Mouse (Mus musculus) embryo, embryonic 9.5 days (tissue): ENCODE data around the gene Jund.

Source experiments
- DNase-seq: peaks from one replicate; pipeline ENCODE4 v3.0.0-alpha.2; 2017; ENCODE audit errors: extremely low spot score

Jund gene

DNA sequence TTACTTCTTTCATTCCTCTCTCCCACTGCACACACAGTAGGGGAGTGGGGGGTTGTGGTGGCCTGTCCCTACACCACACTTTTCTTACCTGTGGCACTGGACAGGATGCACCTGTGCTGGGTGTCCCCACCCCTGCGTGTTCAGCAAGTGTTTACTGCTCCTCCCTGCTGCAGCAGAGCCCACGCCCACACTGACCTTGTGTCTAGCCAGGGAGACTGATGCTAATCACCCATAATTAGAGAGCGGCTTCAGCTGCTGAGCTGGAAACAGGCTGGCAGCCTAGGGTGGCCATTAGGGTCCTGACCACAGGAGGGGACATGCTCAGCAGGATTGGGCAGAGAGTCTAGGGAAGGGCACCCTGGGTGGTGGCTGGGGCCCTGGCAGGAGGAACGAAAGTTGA lies 24.0 kb upstream of the Jund start:
- no peak for DNase-seq

DNA sequence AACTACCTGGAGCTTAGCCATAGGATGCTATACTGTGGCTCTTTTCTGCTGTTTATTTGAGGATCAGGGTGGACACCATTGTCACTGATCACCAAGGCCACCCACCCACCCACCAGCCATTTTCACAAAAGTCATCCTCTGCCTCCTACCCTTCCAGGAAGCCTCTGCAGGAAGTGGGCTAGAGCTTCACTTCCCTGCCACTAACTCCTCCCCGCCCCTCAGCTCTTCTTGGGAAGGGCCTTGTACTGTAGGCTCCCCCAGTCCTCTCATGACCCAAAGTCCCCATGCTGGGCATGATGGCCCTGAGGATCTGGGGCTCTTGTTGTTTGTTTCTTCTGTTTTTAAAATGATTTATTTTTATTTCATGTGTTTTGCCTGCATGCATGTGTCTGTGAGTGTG lies 23.4 kb upstream of the Jund start:
- DNase-seq, result no peak

DNA sequence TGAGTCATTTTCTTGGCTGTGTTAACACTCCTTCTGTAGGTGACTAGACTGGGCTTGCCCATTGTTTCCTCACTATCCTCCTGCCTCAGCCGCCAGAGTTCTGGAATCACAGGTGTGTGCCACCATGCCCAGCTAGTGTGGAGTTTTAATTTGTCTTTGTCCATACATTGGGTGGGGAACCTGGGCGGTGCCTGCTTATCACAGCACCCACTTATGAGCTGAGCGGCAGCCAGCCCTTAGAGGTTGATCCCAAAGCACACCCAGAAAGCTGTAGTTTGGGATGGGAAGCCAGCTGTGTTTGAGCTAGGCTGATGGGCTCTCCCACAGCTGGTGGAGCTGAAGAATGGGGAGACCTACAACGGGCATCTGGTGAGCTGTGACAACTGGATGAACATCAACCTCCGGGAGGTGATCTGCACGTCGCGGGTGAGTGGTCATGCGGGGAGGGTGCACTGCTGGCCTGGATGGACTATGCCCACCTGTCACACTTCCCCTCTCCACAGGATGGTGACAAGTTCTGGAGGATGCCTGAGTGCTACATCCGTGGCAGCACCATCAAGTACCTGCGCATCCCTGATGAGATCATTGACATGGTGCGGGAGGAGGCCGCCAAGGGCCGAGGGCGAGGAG lies 21.2 kb upstream of the Jund start:
- DNase-seq, result no peak

DNA sequence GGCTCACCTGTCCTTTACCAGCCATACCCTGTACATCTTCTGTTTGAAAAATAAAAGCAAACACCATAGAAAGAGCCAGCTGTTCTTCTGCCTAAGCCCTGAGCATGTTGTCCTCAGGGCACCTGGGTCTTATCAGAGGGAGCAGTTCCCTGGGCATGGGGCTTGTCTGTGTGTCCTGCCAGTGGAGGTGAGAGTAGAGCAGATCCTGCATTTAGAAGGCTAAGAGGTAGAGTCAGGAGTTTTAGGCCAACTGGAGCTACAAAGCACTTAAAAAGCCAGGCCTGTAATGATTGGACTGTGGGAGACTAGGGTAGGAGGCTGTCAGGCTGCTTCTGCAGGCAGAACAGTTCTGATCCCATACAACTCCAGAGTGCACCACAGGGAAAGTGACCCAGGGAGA lies 20.1 kb upstream of the Jund start:
- DNase-seq, result no peak

DNA sequence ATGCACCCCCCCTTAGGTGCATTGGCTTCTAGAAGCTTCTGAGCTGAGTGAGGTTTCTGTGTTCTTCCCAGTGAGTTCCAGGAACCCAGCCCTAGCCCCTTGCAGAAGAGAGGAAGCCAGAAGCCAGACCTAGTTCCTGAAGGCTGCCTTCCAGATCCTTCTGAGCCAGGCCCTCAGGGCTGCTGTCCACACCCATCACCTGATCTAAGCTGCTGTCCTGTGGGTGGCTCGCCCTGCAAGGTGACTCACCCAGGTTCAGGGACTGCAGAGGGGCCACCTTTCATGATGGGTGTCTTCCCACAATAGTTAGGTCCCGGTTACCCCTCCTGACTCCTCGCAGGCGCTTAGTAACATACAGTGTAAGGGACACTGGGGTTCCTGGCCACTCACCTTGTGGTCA lies 19.3 kb upstream of the Jund start:
- DNase-seq, result no peak

DNA sequence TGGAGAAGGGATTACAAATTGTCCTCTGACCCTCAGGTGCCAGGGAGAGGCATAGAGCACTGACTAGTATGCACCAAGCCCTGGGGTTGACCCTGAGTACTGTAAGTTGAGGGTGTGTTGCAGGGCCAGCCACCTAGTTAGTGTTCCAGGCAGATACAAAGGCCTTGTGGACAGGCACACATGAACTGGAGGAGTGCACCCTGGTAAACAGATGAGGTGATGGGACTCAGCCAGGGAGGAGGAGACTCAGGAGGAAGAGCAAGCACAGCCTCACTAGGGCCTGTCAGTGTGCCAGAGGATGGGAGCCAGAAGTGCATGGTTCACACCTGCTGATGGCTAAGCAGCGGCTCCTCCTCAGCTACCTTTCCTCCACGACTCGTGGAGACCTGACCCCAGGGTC lies 18.7 kb upstream of the Jund start:
- DNase-seq, result no peak

DNA sequence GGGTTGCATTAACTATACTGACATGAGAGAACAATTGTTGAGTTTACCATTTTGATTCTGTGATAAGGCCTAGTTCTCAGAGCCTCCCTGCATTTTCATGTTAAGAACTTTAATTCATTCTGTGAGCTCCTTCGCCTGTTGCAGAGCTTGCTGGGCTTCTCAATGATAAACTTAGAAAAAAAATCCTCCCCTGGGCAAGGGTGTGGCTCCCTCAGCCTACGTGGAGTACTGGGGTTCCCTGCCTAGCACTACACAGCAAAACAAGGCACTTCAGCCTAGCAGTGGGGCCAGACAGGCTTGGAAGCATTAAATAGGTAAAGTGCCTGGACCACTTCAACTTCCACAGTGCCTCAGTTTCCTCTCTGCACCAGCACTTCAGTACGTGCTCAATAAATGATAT lies 17.3 kb upstream of the Jund start:
- DNase-seq, result no peak

DNA sequence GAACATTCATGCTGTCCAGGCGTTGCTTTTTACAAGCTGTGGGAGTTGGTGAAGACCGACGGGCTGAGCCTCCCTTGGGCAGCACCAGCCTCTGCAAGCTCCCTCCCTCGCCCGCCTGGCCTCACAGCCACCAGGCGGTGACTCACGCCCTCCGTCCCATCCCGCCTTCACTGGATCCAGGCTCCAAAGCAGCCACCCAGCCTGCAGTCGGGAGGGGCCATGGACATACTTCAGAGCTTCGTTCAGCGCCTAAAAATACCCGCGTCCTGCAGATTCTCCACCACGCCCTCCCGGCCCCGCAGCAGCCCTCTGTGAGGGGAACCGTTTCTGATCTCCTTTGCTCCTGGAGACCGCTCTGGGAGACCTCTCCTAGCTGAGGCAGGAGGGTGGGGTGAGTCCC lies 16.6 kb upstream of the Jund start:
- peak; percentile 47 for DNase-seq

DNA sequence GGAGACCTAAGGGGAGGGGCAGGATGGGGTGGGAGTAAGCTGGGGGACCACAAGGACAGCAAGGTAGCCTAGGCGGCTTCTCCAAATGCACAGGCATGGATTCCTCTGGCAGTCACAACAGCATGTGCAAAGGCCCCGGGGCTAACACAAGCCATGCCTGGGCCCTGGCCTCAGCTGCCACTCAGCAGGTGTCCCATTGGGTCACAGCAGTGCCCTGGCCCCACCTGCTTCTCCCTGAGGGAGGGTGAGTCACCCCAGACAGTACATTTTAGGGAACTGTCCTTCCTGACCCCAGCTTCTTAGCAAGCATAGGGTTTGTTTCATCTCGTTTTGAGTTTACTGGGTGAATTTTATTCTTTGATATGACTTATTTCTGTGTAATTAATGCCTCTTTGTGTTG lies 16.1 kb upstream of the Jund start:
- DNase-seq, result no peak

DNA sequence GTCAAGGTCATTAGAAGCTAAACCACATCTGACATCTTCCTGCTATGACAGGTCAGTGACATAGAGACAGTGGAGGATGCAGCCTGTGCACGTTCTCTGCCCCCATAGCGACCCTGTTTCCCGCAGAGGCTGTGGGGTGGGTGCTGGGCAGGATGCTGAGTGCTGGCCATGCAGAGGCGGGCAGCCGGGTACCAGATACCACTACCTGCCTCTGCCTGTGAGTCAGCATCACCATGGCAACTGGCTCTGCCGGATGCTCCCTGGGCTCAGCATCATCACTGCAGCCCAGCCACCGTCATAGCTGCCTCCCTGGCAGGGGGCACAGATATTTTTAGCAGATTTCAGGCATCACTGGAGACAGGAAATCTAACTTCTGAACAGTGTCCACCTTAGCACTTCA lies 14.5 kb upstream of the Jund start:
- no peak for DNase-seq

DNA sequence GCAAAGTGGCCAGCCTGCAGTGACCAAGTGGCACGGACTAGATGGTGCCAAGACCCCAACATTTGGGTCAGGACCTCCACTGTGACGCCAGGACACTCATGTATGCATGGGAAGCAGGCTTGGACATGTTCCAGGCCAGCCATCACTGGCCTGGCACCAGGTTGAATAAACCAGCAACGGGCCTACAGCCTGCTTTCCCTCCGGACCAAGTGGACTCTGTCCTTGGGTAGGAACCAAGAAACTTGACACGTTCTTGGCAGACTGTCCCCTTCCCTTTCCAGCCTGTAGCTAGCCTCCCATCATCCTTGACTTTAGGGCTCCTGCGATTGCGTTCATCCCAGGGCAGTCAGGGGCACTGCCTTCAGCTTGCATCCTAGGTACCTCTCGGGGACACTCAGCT lies 11.2 kb upstream of the Jund start:
- no peak for DNase-seq

DNA sequence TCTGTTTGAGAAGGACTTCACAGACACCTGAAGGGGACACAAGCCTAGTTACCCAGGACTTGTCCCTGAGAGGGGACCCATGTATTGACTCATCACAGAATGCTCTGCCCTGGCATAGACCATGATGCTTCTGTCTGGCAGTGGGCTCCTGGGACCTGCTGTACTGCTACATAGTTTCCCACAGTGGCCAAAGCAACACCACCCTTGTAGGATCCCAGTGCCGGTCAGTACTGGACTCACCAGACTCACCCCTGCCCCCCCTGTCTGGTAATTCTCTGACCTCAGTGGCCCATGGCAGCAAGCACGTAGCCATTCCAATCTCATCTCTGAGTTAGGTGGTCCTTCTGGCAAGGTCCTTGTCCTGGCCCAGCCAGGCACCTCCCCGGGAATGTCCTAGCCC lies 10.6 kb upstream of the Jund start:
- no peak for DNase-seq

DNA sequence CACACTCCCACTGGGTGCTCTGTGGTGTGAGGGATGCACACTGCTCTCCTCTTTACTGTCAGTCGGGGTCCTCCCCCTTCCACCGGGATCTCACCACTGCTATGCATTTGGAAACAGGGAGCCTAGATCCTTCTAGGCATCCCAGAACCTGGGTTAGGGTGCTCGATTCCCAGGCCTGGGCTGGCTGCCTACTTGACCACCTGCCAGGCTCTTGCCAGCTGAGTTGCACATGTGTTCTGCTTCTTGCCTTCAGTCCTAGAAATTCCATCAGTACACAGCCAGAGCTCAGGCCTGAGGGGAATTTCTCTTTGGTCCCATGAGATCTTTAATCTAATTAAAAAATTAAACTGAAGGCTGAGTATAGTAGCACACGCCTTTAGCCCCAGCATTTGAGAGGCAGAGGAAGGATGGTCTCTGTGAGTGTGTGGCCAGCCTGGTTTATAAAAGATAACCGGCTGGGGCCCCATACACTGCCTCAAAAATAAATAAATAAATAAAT lies 8.8 kb upstream of the Jund start:
- DNase-seq, result no peak

DNA sequence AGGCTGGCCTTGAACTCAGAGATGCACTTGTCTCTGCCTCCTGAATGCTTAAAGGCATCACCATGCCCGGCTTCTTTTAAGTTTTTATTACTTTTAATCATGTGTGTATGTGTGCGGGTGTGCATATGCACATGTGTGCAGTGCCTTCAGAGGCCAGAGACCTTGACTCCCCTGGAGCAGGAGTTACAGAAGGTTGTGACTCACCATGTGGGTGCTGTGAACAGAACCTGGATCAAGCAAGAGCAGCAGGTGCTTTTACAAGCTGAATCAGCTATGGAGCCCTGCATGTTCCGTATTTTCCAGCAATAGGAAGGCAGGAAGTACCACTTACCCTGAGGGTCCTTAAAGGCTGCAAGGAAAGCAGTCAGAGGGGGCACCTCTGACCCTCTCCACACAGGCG lies 7.5 kb upstream of the Jund start:
- DNase-seq, result no peak

DNA sequence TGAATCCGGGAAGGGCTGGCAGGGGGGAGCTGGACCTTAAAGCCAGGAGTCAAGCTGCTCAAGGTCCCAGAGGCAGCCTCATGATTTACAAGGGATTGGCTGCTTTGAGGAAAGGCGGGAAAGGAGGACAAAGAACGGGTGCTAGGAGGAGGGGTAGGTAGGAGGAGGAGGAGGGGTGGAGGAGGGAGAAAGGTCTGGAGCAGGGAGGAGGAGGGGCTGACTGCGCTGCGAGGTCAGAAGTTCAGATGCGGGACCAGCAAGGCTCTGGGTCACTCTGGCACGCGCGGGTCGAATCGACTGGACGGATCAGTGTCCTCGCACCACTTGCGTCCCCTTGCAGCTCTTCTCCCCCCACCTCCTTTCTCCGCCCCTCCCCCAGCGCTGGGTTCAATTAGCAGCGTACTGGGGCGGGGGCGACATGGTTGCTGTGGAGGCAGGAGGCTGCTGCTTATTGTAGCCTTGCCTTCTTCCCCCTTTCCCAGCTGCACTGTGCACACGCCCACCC lies 7.0 kb upstream of the Jund start:
- peak; percentile 93 for DNase-seq

DNA sequence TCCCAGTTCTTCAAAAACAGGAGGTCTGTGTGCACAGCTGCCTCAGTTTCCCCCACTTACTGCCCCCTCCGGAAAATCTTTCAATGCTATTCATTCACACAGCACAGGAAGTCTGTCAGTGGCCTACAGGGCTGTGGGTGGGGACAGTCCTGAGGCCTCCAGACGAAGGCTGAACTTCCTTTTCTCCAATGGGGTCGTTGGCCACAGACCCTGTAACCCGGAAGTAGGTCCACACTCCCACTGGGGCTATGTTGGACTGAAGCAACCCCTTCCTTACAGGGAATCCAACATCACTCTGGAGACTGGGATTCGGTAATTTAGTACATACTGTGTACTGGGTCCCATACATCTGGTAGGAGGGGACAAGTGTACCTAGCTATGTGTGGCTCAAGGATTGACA lies 5.1 kb upstream of the Jund start:
- no peak for DNase-seq

DNA sequence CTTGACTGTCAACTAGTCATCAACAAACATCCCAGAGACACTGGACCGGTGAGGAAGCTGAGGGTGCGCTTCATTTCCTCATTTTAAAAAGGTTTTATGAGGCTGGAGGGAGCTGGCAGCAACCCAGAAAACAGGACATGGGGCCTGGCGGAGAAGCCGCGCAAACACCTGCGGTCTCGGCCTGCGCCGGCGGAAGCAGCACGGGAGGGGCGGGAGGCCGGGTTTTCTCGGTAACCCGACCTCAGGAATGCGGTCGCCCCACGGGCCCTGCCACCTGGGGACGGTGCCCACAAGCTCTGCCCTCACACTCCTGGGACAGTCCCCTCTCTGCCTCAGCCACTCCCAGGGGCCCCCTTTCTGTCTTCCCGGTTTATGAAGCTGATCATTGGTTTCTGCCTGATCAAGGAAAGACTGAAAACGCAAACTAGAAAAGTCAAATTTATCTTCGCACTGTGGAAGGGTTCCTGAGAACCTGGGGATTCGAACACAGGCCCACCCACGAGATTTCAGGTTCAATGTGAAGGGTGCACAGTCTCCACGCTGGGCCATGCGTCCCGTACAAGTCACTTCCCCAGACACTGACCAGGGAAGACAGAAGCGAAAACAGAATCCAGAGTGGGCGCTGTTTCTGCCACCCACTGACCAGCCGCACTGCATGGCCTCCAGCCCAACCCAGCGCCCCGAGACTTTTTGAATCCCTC lies 3.3 kb upstream of the Jund start:
- DNase-seq, result no peak

DNA sequence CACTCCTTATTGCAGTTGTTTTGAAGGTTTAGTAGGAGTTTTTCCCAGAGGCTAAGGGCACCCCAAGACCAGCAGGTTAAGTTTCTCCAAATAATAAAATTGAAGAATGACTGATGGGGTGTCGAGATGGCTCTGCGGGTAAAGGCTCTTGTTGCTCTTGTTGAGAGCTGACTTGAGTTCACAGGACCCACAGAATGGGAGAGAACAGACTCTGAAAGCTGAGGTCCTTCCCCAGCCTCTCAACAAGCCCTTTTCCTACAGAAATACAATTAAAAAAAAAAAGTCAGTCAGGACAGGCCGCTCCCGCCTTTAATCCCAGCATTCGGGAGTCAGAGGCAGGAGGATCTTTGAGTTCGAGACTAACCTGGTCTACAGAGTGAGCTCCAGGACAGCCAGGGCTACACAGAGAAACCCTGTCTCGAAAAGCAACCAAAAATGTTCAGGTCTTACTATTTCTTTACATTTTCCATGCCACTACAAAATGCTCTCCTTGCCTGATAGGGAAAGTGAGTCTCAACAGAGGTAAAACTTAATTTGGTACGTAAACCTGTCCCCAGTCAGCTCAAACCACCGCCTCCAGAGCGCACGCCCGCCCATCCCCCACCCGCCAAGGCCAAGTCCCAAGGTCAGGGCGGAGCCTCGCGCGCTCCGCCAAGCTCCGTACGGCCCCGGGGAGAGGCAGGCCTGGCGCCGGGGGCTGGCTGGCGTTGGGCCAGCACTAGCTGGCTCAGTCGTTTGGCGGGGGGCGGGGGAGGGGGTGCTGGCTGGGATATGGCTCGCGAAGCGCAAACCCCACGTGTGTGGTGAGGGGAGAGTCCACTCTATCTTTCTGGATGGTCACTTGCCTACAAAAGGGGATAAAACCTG lies 2.5 kb upstream of the Jund start:
- peak; percentile 64 for DNase-seq

DNA sequence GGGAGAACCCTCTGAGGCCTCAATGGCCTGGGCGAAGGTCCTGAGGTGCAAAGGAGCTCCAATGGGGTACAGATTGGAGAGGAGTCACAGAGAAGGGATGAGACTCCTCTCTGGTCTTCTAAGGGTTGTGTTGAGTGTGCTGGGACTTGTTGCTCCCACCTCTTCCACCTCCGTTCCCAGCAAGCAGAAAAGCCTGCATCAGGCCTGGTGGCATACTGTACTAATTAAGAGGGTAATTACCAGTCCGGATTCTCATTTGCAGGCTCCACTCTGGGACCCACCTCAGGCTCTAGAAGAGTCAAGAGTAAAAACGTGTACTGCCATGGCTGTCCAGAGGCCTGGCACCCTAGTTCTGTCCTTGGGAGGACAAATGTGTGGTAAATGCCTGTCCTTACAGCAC lies 1.8 kb upstream of the Jund start:
- DNase-seq, result no peak

DNA sequence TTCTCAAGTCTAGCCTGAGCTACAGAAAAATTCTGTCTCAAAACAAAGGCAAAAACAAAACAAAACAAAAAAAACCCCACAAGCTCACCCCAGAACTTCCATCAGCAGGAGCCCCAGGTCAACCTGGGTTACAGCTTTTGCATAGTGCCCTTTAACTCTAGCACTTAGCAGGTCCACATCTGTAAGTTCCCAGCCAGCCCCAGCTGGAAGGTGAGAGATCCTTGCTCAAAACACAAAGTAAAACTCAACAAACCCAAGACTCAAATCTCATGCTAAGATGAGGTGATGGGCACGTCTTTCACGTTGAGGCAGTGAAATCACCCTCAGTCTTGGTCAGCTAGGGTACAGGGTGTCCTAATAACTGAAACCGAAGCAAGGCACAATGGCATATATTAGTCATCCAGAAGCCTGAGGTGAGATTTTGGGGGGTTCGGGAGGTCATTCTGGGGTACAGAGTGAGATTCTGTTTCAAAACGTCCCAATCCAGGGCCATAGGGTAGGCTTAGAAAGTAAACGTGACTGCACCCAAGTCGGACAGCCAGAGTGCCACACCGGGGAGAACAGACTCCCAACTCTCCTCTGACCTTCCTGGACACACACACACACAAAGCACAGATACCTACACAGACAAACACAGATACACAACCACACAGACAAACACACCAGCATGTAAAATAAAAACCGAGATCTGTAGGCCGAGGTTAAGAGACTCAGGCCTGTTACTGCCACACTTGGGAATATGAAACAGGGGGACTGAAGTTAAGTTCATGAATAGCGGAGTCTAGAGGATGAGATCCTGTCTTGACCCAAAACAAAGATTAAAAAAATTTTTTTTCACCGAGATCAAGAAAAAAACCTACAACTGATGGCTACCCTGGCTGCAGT lies 1.1 kb upstream of the Jund start:
- DNase-seq, result no peak

DNA sequence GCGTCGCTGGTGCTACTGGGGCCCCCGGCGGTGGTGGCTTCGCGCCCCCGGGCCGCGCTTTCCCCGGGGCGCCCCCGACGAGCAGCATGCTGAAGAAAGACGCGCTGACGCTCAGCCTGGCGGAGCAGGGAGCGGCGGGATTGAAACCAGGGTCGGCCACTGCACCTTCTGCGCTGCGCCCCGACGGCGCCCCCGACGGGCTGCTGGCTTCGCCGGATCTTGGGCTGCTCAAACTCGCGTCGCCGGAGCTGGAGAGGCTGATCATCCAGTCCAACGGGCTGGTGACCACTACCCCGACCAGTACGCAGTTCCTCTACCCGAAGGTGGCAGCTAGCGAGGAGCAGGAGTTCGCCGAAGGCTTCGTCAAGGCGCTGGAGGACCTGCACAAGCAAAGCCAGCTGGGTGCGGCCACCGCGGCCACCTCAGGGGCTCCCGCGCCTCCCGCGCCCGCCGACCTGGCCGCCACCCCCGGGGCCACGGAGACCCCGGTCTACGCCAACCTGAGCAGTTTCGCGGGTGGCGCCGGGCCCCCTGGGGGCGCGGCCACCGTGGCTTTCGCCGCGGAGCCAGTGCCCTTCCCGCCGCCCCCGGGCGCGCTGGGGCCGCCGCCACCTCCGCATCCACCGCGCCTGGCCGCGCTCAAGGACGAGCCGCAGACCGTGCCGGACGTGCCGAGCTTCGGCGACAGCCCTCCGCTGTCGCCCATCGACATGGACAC lies 526 bp downstream of the Jund start:
- peak; percentile 73 for DNase-seq
